Mouse (Mus musculus): ENCODE measurements around the gene Hnrnpul1. TPM values are rescaled to one million over a fixed set of nuclear protein-coding genes. Genes with fewer than 3 reads are reported as not detected.

Hnrnpul1 gene
- polyA plus RNA-seq, 2 experiments = 26.5 to 36.5 TPM

DNA sequence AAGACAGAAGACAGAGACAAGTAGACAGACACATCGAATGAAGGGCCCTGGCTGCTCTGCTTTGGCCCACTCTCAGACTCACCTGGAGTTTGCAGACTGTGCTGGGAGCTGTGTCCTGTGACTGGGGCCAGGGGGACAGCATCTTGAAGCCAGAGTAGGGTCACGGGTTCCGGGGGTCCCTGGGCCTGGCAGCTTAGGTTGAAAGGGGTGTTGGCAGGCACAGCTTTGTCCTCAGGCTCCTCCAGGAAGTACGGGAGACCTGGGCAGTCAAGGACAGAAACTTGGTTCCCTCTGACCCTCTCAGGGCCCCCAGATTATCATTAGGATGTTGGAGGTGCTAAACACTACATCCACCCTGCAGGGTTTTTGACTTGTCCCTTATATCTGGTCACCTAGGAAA, 31.2 kb upstream of the Hnrnpul1 start:
- TF ChIP-seq EP300 (IDR thresholded peaks at IDR 0.05; ENCODE audit: low read depth) = no peak
- no peak for TF ChIP-seq CTCF (IDR thresholded peaks at IDR 0.05; ENCODE audit: low read depth)
- no peak for ATAC-seq (ENCODE audit: insufficient read depth)

GRCm38 (mm10) chr7:25784808-25785207, 30.3 kb upstream of the Hnrnpul1 start:
- no peak for TF ChIP-seq EP300 (IDR thresholded peaks at IDR 0.05; ENCODE audit: low read depth)
- TF ChIP-seq CTCF (IDR thresholded peaks at IDR 0.05; ENCODE audit: low read depth) = no peak

More for the DNA sequence above, 31.2 kb upstream of the Hnrnpul1 start:
- Histone ChIP-seq H3K9me3 (ENCODE audit: control insufficient read depth, low read length) (no peaks in the 10 kb centered on the region), H3K4me3 (ENCODE audit: insufficient read depth in 1 of 2, low read depth in 2 of 2, low read length in 2 of 2) (no peak overlapping the region), H3K27me3 (ENCODE audit: control insufficient read depth, insufficient read depth, low read length) (no peaks in the 10 kb centered on the region; the same call in 1 of the 2 replicates), H3K4me1 (replicated peaks; ENCODE audit: control insufficient read depth in 2 of 2, insufficient read depth in 2 of 2, low read length in 1 of 2) (peaks cover 0 to 23% of the 10 kb centered on the region in 2 experiments; a peak in 2 of 4 replicates), H3K9ac (replicated peaks) (no peak overlapping the region), H3K36me3 (replicated peaks; ENCODE audit: control insufficient read depth, insufficient read depth, low read depth) (no peaks in the 10 kb centered on the region), H3K27ac (no peak overlapping the region), H3K4me2 (ENCODE audit: low read depth) (no peak overlapping the region)
- WGBS (ENCODE audit: insufficient replicate concordance) = 65% methylated on average over 4 of the region's 4 CpGs
- DNase-seq (ENCODE audit: low read depth in 3 of 3, low spot score in 3 of 3) = no peak

GRCm38 (mm10) chr7:25783746-25784145, 29.2 kb upstream of the Hnrnpul1 start:
- H3K4me1 ChIP-seq (replicated peaks; ENCODE audit: control insufficient read depth in 2 of 2, insufficient read depth in 2 of 2, low read length in 1 of 2) = peaks cover 0 to 22% of the 10 kb centered on the region in 2 experiments; a peak in 2 of 4 replicates

More at GRCm38 (mm10) chr7:25784808-25785207, 30.3 kb upstream of the Hnrnpul1 start:
- H3K4me2 ChIP-seq (ENCODE audit: low read depth) = no peak overlapping the region
- no peak overlapping the region for H3K4me3 ChIP-seq (ENCODE audit: insufficient read depth in 1 of 2, low read depth in 2 of 2, low read length in 2 of 2)
- H3K27me3 ChIP-seq (ENCODE audit: control insufficient read depth, insufficient read depth, low read length) = no peaks in the 10 kb centered on the region; the same call in 1 of the 2 replicates
- H3K9ac ChIP-seq (replicated peaks) = no peak overlapping the region
- ATAC-seq (ENCODE audit: insufficient read depth) (no peak), DNase-seq (ENCODE audit: low read depth in 3 of 3, low spot score in 3 of 3) (no peak)
- H3K27ac ChIP-seq = no peak overlapping the region
- H3K36me3 ChIP-seq (replicated peaks; ENCODE audit: control insufficient read depth, insufficient read depth, low read depth) = no peaks in the 10 kb centered on the region
- peaks cover 0 to 22% of the 10 kb centered on the region in 2 experiments; a peak in 2 of 4 replicates for H3K4me1 ChIP-seq (replicated peaks; ENCODE audit: control insufficient read depth in 2 of 2, insufficient read depth in 2 of 2, low read length in 1 of 2)
- H3K9me3 ChIP-seq (ENCODE audit: control insufficient read depth, low read length) = no peaks in the 10 kb centered on the region
- WGBS (ENCODE audit: insufficient replicate concordance) = 32% methylated on average over 1 of the region's 1 CpGs

DNA sequence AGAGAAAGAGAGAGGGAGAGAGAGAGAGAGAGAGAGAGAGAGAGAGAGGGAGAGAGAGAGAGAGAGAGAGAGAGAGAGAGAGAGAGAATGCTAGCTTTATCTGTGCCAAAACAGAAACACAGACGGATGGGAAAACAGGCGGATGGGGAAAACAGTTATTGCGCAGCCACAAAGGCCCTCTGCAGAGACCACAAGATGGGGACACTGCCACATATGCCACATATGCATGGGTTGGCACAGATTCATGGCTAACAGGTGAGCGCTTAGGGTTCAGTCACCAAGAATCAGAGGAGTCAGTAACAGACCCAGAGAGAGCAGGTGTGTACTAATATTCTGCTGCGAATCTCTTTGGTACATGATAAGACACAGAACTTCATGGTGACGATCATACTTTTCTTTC, 28.2 kb upstream of the Hnrnpul1 start:
- no peaks in the 10 kb centered on the region for H3K9me3 ChIP-seq (ENCODE audit: control insufficient read depth, low read length)
- H3K27me3 ChIP-seq (ENCODE audit: control insufficient read depth, insufficient read depth, low read length) = no peaks in the 10 kb centered on the region
- peaks cover 0 to 22% of the 10 kb centered on the region in 2 experiments; a peak in 2 of 4 replicates for H3K4me1 ChIP-seq (replicated peaks; ENCODE audit: control insufficient read depth in 2 of 2, insufficient read depth in 2 of 2, low read length in 1 of 2)
- ATAC-seq (ENCODE audit: insufficient read depth) (no peak), DNase-seq (ENCODE audit: low read depth in 3 of 3, low spot score in 3 of 3) (no peak)
- H3K4me3 ChIP-seq (ENCODE audit: insufficient read depth in 1 of 2, low read depth in 2 of 2, low read length in 2 of 2) = no peak overlapping the region
- no peak overlapping the region for H3K4me2 ChIP-seq (ENCODE audit: low read depth)
- TF ChIP-seq CTCF (IDR thresholded peaks at IDR 0.05; ENCODE audit: low read depth) (no peak), EP300 (IDR thresholded peaks at IDR 0.05; ENCODE audit: low read depth) (no peak)
- H3K36me3 ChIP-seq (replicated peaks; ENCODE audit: control insufficient read depth, insufficient read depth, low read depth) = no peaks in the 10 kb centered on the region
- 31% methylated on average over 6 of the region's 6 CpGs for WGBS (ENCODE audit: insufficient replicate concordance)
- H3K27ac ChIP-seq = no peak overlapping the region
- no peak overlapping the region for H3K9ac ChIP-seq (replicated peaks)

More at GRCm38 (mm10) chr7:25783746-25784145, 29.2 kb upstream of the Hnrnpul1 start:
- Histone ChIP-seq H3K4me3 (ENCODE audit: insufficient read depth in 1 of 2, low read depth in 2 of 2, low read length in 2 of 2) (no peak overlapping the region), H3K27me3 (ENCODE audit: control insufficient read depth, insufficient read depth, low read length) (no peaks in the 10 kb centered on the region; the same call in 1 of the 2 replicates), H3K36me3 (replicated peaks; ENCODE audit: control insufficient read depth, insufficient read depth, low read depth) (no peaks in the 10 kb centered on the region), H3K9ac (replicated peaks) (no peak overlapping the region), H3K4me2 (ENCODE audit: low read depth) (no peak overlapping the region), H3K27ac (no peak overlapping the region), H3K9me3 (ENCODE audit: control insufficient read depth, low read length) (no peaks in the 10 kb centered on the region)
- 51% methylated on average over 8 of the region's 8 CpGs for WGBS (ENCODE audit: insufficient replicate concordance)
- ATAC-seq (ENCODE audit: insufficient read depth) = no peak
- no peak for DNase-seq (ENCODE audit: low read depth in 3 of 3, low spot score in 3 of 3)
- no peak for TF ChIP-seq EP300 (IDR thresholded peaks at IDR 0.05; ENCODE audit: low read depth)
- TF ChIP-seq CTCF (IDR thresholded peaks at IDR 0.05; ENCODE audit: low read depth) = no peak

DNA sequence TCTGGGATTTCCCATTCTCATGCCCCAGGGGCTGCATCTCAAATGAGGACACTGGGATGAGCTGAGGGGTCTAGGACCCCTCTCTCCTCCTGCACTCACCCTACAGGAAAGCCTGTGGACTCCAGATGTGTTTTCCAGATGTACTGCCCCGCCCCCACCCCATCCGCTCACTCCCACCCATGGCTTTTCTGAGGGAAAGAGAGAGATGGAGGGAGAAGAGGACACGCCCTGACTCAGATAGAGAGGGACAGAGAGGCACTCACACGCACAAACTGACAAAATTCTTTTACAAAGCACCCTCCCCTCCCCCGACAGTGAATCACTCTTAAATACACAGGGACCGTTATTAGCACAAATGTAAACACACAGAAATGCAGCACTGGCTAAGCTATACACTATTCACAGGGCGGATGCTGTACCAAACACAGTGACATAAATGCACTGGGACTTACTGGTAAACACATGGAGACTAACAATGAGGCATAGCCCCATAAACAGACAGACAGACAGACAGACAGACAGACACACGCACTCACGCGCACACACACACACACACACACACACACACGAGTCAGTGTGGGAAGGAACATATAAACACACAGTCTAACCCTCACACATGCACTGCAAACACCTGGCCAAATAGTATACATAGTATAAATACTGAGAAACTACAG, 27.5 kb upstream of the Hnrnpul1 start:
- H3K4me3 ChIP-seq (ENCODE audit: insufficient read depth in 1 of 2, low read depth in 2 of 2, low read length in 2 of 2) = peak overlapping the region in 1 of 2 experiments; percentile 35; a peak in 2 of 4 replicates
- H3K36me3 ChIP-seq (replicated peaks; ENCODE audit: control insufficient read depth, insufficient read depth, low read depth) = no peaks in the 10 kb centered on the region
- no peak overlapping the region for H3K27ac ChIP-seq
- no peak for DNase-seq (ENCODE audit: low read depth in 3 of 3, low spot score in 3 of 3)
- no peak overlapping the region for H3K9ac ChIP-seq (replicated peaks)
- TF ChIP-seq EP300 (IDR thresholded peaks at IDR 0.05; ENCODE audit: low read depth) (no peak), CTCF (IDR thresholded peaks at IDR 0.05; ENCODE audit: low read depth) (no peak)
- WGBS (ENCODE audit: insufficient replicate concordance) = 31% methylated on average over 11 of the region's 11 CpGs
- peaks cover 0 to 22% of the 10 kb centered on the region in 2 experiments; a peak in 2 of 4 replicates for H3K4me1 ChIP-seq (replicated peaks; ENCODE audit: control insufficient read depth in 2 of 2, insufficient read depth in 2 of 2, low read length in 1 of 2)
- peak; percentile 49 for ATAC-seq (ENCODE audit: insufficient read depth)
- H3K27me3 ChIP-seq (ENCODE audit: control insufficient read depth, insufficient read depth, low read length) = no peaks in the 10 kb centered on the region
- H3K9me3 ChIP-seq (ENCODE audit: control insufficient read depth, low read length) = no peaks in the 10 kb centered on the region
- peak overlapping the region; percentile 60 for H3K4me2 ChIP-seq (ENCODE audit: low read depth)

Measured in liver, embryonic 14.5 days (tissue).